Mouse (Mus musculus) liver, embryonic 18 days (tissue): ENCODE measurements around the gene Rcbtb2. TPM values are rescaled to one million over a fixed set of nuclear protein-coding genes. Genes with fewer than 3 reads are reported as not detected.

ENCODE experiments used
- polyA plus RNA-seq: library from polyadenylated mRNA; depleted of rRNA; stranded (reverse); fragments of >200 nt; gene quantifications from 2 replicates; pipeline ENCODE4 v1.2.3, GENCODE M21; 2012; rRNA removed

Rcbtb2 gene
- 17.4 and 20.3 TPM in 2 replicates for polyA plus RNA-seq

GRCm38 (mm10) chr14:73122923-73123278 is at the start of gene Rcbtb2:
Gene Rcbtb2, plus strand, starts transcription at chr14:73123037.

GRCm38 (mm10) chr14:73237848-73238321 is 115.0 kb downstream of the Rcbtb2 start, which contains the start of gene Lpar6:
Gene Lpar6, plus strand, starts transcription at chr14:73237895.

Other genes starting within 250 kb of the Rcbtb2 start
- 0.92 and 0.96 TPM in 2 replicates for gene Cysltr2, start 73.9 kb upstream of the Rcbtb2 start, polyA plus RNA-seq
- 6.3 and 6.7 TPM in 2 replicates for gene Lpar6, start 114.9 kb downstream of the Rcbtb2 start, polyA plus RNA-seq
- gene Rb1, start 202.8 kb downstream of the Rcbtb2 start, polyA plus RNA-seq: 7.7 and 10.2 TPM in 2 replicates